Mouse (Mus musculus) heart, postnatal 0 days (tissue): ENCODE data around the gene Fscn3.

Experiments
- CTCF ChIP-seq: IDR thresholded peaks from 2 replicates; pipeline ENCODE4 v1.5.1; 2016; ENCODE audit warnings: antibody characterized with exemption, control low read depth, low read depth
- EP300 ChIP-seq: IDR thresholded peaks from 2 replicates; pipeline ENCODE4 v1.6.1; 2016; ENCODE audit warnings: antibody characterized with exemption, low read depth

GRCm38 (mm10) chr6:28420361-28420760 lies 7.2 kb upstream of the Fscn3 start:
- no peak for TF ChIP-seq EP300
- no peak for TF ChIP-seq CTCF
